Mouse (Mus musculus): ENCODE results near the gene Nppa. TPM values are rescaled to one million over a fixed set of nuclear protein-coding genes. Genes with fewer than 3 reads are reported as not detected.
A peak's percentile ranks its signal among the peaks of the same experiment; 100 is the strongest.

Gene Nppa
- polyA plus RNA-seq, 1 experiment from 2014 or later = 1.7 TPM

- H3K27me3 ChIP-seq = no peaks in the 10 kb centered on the region
- H3K36me3 ChIP-seq = no peaks in the 10 kb centered on the region
- H3K4me3 ChIP-seq = no peak overlapping the region
- 51% methylated on average over 7 of the region's 7 CpGs for WGBS
- no peak for ATAC-seq (ENCODE audit: low FRiP score, low read depth)
- no peak overlapping the region for H3K4me2 ChIP-seq
- H3K9me3 ChIP-seq = no peaks in the 10 kb centered on the region
- no peak overlapping the region for H3K27ac ChIP-seq (replicated peaks)
- H3K4me1 ChIP-seq (replicated peaks) = no peaks in the 10 kb centered on the region
- H3K9ac ChIP-seq = no peak overlapping the region
Observed at GRCm38 (mm10) chr4:147979441-147979860, 21.1 kb upstream of the Nppa start.

- H3K27me3 ChIP-seq = no peaks in the 10 kb centered on the region
- H3K4me3 ChIP-seq = no peak within 1 kb of the TSS
- no peak within 1 kb of the TSS for H3K9ac ChIP-seq
- H3K4me1 ChIP-seq (replicated peaks) = no peaks in the 10 kb centered on the region
- no peak within 1 kb of the TSS for H3K27ac ChIP-seq (replicated peaks)
- no peaks in the 10 kb centered on the region for H3K9me3 ChIP-seq
- no peak within 1 kb of the TSS for H3K4me2 ChIP-seq
- H3K36me3 ChIP-seq = no peaks in the 10 kb centered on the region
- ATAC-seq (ENCODE audit: low FRiP score, low read depth) = no peak
- 43% methylated on average over 20 of the region's 20 CpGs for WGBS
Observed at GRCm38 (mm10) chr4:147985205-147986132, 15.1 kb upstream of the Nppa start, which contains the start of gene Nppb. Gene Nppb, plus strand, starts transcription at chr4:147985788.

GRCm38 (mm10) chr4:147993571-147994095 is 6.9 kb upstream of the Nppa start:
- Histone ChIP-seq H3K9me3 (no peaks in the 10 kb centered on the region), H3K9ac (no peak overlapping the region), H3K4me2 (no peak overlapping the region), H3K27ac (replicated peaks) (no peak overlapping the region), H3K4me1 (replicated peaks) (no peaks in the 10 kb centered on the region), H3K4me3 (no peak overlapping the region), H3K36me3 (no peaks in the 10 kb centered on the region), H3K27me3 (no peaks in the 10 kb centered on the region)
- 64% methylated on average over 7 of the region's 7 CpGs for WGBS
- ATAC-seq (ENCODE audit: low FRiP score, low read depth) = no peak

GRCm38 (mm10) chr4:147995311-147995710 is 5.2 kb upstream of the Nppa start:
- no peak overlapping the region for H3K27ac ChIP-seq (replicated peaks)
- H3K27me3 ChIP-seq = no peaks in the 10 kb centered on the region
- H3K9ac ChIP-seq = no peak overlapping the region
- H3K4me3 ChIP-seq = no peak overlapping the region
- no peaks in the 10 kb centered on the region for H3K36me3 ChIP-seq
- H3K9me3 ChIP-seq = no peaks in the 10 kb centered on the region
- no peak for ATAC-seq (ENCODE audit: low FRiP score, low read depth)
- H3K4me2 ChIP-seq = no peak overlapping the region
- WGBS = 81% methylated on average over 3 of the region's 3 CpGs
- peaks cover 5% of the 10 kb centered on the region for H3K4me1 ChIP-seq (replicated peaks)

GRCm38 (mm10) chr4:148001013-148001789 is 679 bp downstream of the Nppa start:
- peak; percentile 21; the same call in 1 of the 2 replicates for ATAC-seq (ENCODE audit: low FRiP score, low read depth)
- H3K27ac ChIP-seq (replicated peaks) = peak overlapping the region; percentile 9
- no peaks in the 10 kb centered on the region for H3K9me3 ChIP-seq
- no peak overlapping the region for H3K4me3 ChIP-seq
- 60% methylated on average over 17 of the region's 17 CpGs for WGBS
- H3K27me3 ChIP-seq = no peaks in the 10 kb centered on the region
- H3K4me1 ChIP-seq (replicated peaks) = peaks cover 24% of the 10 kb centered on the region
- H3K4me2 ChIP-seq = no peak overlapping the region
- H3K36me3 ChIP-seq = peaks cover 19% of the 10 kb centered on the region
- no peak overlapping the region for H3K9ac ChIP-seq

- Histone ChIP-seq H3K4me3 (no peak overlapping the region), H3K27me3 (no peaks in the 10 kb centered on the region), H3K27ac (replicated peaks) (peak overlapping the region; percentile 9), H3K36me3 (peaks cover 25% of the 10 kb centered on the region), H3K9me3 (no peaks in the 10 kb centered on the region), H3K9ac (no peak overlapping the region), H3K4me1 (replicated peaks) (peaks cover 24% of the 10 kb centered on the region), H3K4me2 (no peak overlapping the region)
- 33% methylated on average over 8 of the region's 8 CpGs for WGBS
- ATAC-seq (ENCODE audit: low FRiP score, low read depth) = no peak
Observed at GRCm38 (mm10) chr4:148001866-148002265, 1.3 kb downstream of the Nppa start.

GRCm38 (mm10) chr4:148004361-148004760 is 3.8 kb downstream of the Nppa start:
- Histone ChIP-seq H3K36me3 (peaks cover 49% of the 10 kb centered on the region), H3K9me3 (no peaks in the 10 kb centered on the region), H3K27ac (replicated peaks) (no peak overlapping the region), H3K4me3 (no peak overlapping the region), H3K27me3 (no peaks in the 10 kb centered on the region), H3K9ac (no peak overlapping the region), H3K4me2 (no peak overlapping the region), H3K4me1 (replicated peaks) (peaks cover 24% of the 10 kb centered on the region)
- 91% methylated on average over 7 of the region's 7 CpGs for WGBS
- no peak for ATAC-seq (ENCODE audit: low FRiP score, low read depth)

GRCm38 (mm10) chr4:148008412-148008811 is 7.9 kb downstream of the Nppa start:
- H3K4me3 ChIP-seq = no peak overlapping the region
- H3K4me2 ChIP-seq = no peak overlapping the region
- no peak for ATAC-seq (ENCODE audit: low FRiP score, low read depth)
- no peak overlapping the region for H3K9ac ChIP-seq
- WGBS = 78% methylated on average over 4 of the region's 4 CpGs
- no peaks in the 10 kb centered on the region for H3K4me1 ChIP-seq (replicated peaks)
- no peaks in the 10 kb centered on the region for H3K9me3 ChIP-seq
- H3K27ac ChIP-seq (replicated peaks) = no peak overlapping the region
- H3K36me3 ChIP-seq = peaks cover 89% of the 10 kb centered on the region
- no peaks in the 10 kb centered on the region for H3K27me3 ChIP-seq

GRCm38 (mm10) chr4:148009641-148010040 is 9.1 kb downstream of the Nppa start:
- Histone ChIP-seq H3K36me3 (peaks cover 98% of the 10 kb centered on the region), H3K27ac (replicated peaks) (no peak overlapping the region), H3K9me3 (no peaks in the 10 kb centered on the region), H3K4me2 (no peak overlapping the region), H3K4me3 (no peak overlapping the region), H3K27me3 (no peaks in the 10 kb centered on the region), H3K9ac (no peak overlapping the region), H3K4me1 (replicated peaks) (no peaks in the 10 kb centered on the region)
- 93% methylated on average over 2 of the region's 2 CpGs for WGBS
- no peak; the same call in 1 of the 2 replicates for ATAC-seq (ENCODE audit: low FRiP score, low read depth)

- no peak for ATAC-seq (ENCODE audit: low FRiP score, low read depth)
- Histone ChIP-seq H3K27me3 (no peaks in the 10 kb centered on the region), H3K4me1 (replicated peaks) (no peaks in the 10 kb centered on the region), H3K9ac (no peak overlapping the region), H3K27ac (replicated peaks) (no peak overlapping the region), H3K4me3 (no peak overlapping the region), H3K4me2 (no peak overlapping the region), H3K36me3 (peaks cover 98% of the 10 kb centered on the region), H3K9me3 (no peaks in the 10 kb centered on the region)
- WGBS = 64% methylated on average over 3 of the region's 3 CpGs
Observed at GRCm38 (mm10) chr4:148011332-148011731, 10.8 kb downstream of the Nppa start.

GRCm38 (mm10) chr4:148012216-148012615 is 11.7 kb downstream of the Nppa start:
- Histone ChIP-seq H3K4me3 (no peak overlapping the region), H3K36me3 (peaks cover 98% of the 10 kb centered on the region), H3K9ac (no peak overlapping the region), H3K27ac (replicated peaks) (no peak overlapping the region), H3K9me3 (no peaks in the 10 kb centered on the region), H3K4me1 (replicated peaks) (no peaks in the 10 kb centered on the region), H3K27me3 (no peaks in the 10 kb centered on the region), H3K4me2 (no peak overlapping the region)
- no peak for ATAC-seq (ENCODE audit: low FRiP score, low read depth)
- 93% methylated on average over 4 of the region's 4 CpGs for WGBS

GRCm38 (mm10) chr4:148015418-148015817 is 14.9 kb downstream of the Nppa start:
- Histone ChIP-seq H3K4me3 (no peak overlapping the region), H3K4me2 (no peak overlapping the region), H3K36me3 (peaks cover 90% of the 10 kb centered on the region), H3K4me1 (replicated peaks) (peaks cover 6% of the 10 kb centered on the region), H3K27me3 (no peaks in the 10 kb centered on the region), H3K9ac (no peak overlapping the region), H3K27ac (replicated peaks) (no peak overlapping the region), H3K9me3 (no peaks in the 10 kb centered on the region)
- WGBS = 80% methylated on average over 10 of the region's 10 CpGs
- no peak for ATAC-seq (ENCODE audit: low FRiP score, low read depth)
